Mouse (Mus musculus): ENCODE measurements around the gene Tchhl1. TPM values are rescaled to one million over a fixed set of nuclear protein-coding genes. Genes with fewer than 3 reads are reported as not detected.

The Tchhl1 gene
- polyA plus RNA-seq, 1 experiment from 2014 or later = not detected

GRCm38 (mm10) chr3:93509301-93509700 lies 40.7 kb downstream of the Tchhl1 start:
- Histone ChIP-seq H3K4me3 (no peak overlapping the region), H3K36me3 (replicated peaks) (no peaks in the 10 kb centered on the region), H3K4me1 (peaks cover 8% of the 10 kb centered on the region), H3K27ac (replicated peaks) (no peak overlapping the region), H3K9me3 (no peaks in the 10 kb centered on the region), H3K27me3 (replicated peaks; ENCODE audit: low read depth, poor library complexity, severe bottlenecking) (0 out of 2 replicates have a peak, but pooled peaks cover 7% of the 10 kb centered on the region)
- no peak for DNase-seq (ENCODE audit: low spot score)
- WGBS = 63% methylated on average over 1 of the region's 1 CpGs

DNA sequence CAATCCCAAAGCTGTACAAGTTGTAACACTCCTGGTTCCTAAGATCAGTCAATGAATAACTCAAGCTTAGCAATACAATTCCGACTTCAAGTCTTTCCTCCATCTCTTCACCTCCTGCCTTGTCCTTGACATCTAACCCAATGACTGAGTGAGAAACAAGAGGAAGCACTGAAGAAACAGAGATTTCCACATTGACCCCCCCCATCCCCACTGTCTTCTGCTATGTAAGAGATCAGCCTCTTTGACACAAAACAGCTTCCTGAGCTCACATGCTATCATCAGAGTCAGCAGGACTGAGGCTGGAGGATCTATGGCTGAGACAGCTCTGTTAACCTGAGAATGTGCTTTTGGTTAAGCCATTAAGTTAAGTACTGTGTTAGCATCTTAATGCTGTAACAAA lies 42.5 kb downstream of the Tchhl1 start:
- Histone ChIP-seq H3K27me3 (replicated peaks; ENCODE audit: low read depth, poor library complexity, severe bottlenecking) (0 out of 2 replicates have a peak, but pooled peaks cover 5% of the 10 kb centered on the region), H3K36me3 (replicated peaks) (no peaks in the 10 kb centered on the region), H3K4me3 (no peak overlapping the region), H3K27ac (replicated peaks) (no peak overlapping the region), H3K4me1 (peaks cover 7% of the 10 kb centered on the region), H3K9me3 (no peaks in the 10 kb centered on the region)
- 82% methylated on average over 1 of the region's 1 CpGs for WGBS
- no peak for DNase-seq (ENCODE audit: low spot score)

DNA sequence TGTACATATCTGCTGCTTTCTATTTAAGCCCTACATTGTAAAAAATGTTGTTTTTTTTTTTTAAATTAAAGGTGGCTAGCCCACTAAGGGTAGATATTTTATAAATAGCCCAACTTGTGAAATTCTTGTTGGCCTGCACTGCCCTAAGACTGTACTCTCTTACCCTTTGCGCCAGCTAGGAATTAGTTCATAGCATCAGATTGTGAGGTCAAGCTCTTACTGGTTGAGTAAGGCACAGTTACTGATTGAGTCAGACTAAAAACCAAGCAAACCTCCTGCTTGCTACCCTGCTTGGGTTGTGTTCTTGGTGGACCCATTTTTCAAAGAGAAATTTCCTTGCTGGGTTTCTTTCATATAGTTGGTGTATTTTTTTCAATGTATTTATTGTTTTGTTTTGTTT lies 43.2 kb downstream of the Tchhl1 start:
- 90% methylated on average over 1 of the region's 1 CpGs for WGBS
- no peak overlapping the region for H3K27ac ChIP-seq (replicated peaks)
- H3K4me1 ChIP-seq = no peaks in the 10 kb centered on the region
- no peaks in the 10 kb centered on the region for H3K27me3 ChIP-seq (replicated peaks; ENCODE audit: low read depth, poor library complexity, severe bottlenecking)
- no peaks in the 10 kb centered on the region for H3K9me3 ChIP-seq
- H3K4me3 ChIP-seq = no peak overlapping the region
- DNase-seq (ENCODE audit: low spot score) = no peak
- no peaks in the 10 kb centered on the region for H3K36me3 ChIP-seq (replicated peaks)

DNA sequence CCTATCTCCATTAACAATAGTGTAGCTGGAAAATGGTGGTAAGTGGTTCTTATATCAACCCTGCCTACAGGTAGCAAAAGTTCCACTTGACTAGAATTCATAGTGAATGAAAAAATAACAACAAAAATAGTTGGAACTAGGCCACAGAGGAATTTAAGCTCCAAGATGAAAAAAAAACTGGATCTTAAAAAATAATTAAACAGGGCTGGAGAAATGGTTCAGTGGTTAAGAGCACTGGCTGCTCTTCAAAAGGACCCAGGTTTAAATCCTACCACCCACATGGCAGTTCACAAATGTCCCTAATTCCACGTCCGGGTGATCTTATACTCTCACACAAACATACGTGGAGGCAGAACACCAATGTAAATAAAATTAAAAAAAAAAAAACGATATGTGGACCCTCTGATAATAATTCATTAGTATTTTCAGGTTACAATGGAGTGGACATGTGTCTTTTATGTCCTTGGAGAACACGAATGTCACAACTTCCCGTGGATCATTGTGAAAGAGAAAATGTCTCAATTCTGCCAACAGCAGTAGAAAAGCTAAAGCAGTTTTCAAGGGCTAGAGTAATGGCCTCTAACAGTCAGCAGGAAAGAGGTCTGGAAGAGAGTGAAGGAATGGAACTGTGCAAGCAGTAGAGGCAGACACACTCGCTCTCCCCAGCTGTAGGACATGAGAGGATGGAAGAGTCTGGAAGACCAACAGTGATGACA lies 44.0 kb downstream of the Tchhl1 start:
- Histone ChIP-seq H3K4me1 (no peaks in the 10 kb centered on the region), H3K4me3 (no peak overlapping the region), H3K27ac (replicated peaks) (no peak overlapping the region), H3K27me3 (replicated peaks; ENCODE audit: low read depth, poor library complexity, severe bottlenecking) (no peaks in the 10 kb centered on the region), H3K36me3 (replicated peaks) (no peaks in the 10 kb centered on the region), H3K9me3 (no peaks in the 10 kb centered on the region)
- no peak for DNase-seq (ENCODE audit: low spot score)
- 81% methylated on average over 7 of the region's 7 CpGs for WGBS

DNA sequence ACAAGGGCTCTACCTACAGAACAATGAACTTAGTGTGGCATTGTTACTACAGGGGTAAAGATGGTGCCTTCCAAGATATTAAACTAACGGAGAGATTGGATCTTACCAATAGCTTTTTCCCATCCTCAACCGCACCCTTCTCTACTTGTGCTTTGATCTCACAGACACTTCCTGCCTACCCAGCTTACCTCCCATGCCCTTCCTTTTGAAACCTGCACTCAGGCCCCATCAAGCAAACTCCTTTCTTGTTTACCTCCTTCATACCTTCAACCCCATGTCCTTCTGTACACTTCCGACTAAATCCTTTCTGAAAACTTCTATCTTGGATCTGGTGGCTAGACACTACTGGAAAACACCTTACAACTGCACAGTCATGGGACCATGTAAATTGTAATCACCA lies 46.1 kb downstream of the Tchhl1 start:
- H3K4me1 ChIP-seq = no peaks in the 10 kb centered on the region
- no peak for DNase-seq (ENCODE audit: low spot score)
- H3K27me3 ChIP-seq (replicated peaks; ENCODE audit: low read depth, poor library complexity, severe bottlenecking) = no peaks in the 10 kb centered on the region
- H3K9me3 ChIP-seq = no peaks in the 10 kb centered on the region
- H3K36me3 ChIP-seq (replicated peaks) = no peaks in the 10 kb centered on the region
- 90% methylated on average over 3 of the region's 3 CpGs for whole genome bisulfite sequencing
- H3K4me3 ChIP-seq = no peak overlapping the region
- H3K27ac ChIP-seq (replicated peaks) = no peak overlapping the region

DNA sequence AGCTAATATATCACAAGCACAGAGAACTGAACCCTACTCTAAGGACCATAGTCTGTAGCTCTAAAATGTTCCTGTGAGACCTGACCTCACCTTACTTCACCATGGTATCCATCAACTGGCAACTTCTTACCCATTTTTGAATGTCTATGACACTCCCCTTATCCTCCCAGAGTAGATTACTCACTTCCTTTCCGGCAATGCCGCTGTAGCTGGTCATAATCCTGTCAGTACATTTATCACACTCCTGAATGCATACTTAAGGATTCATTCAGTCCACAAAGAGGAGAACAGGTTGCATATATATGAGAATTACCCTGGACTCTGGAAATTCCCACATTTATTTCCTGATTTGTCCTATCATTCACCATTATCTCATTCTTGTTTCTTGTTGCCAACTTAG lies 48.8 kb downstream of the Tchhl1 start:
- no peaks in the 10 kb centered on the region for H3K36me3 ChIP-seq (replicated peaks)
- DNase-seq (ENCODE audit: low spot score) = no peak
- no peaks in the 10 kb centered on the region for H3K9me3 ChIP-seq
- no peak overlapping the region for H3K27ac ChIP-seq (replicated peaks)
- peaks cover 5% of the 10 kb centered on the region; the same call in 1 of the 2 replicates for H3K4me1 ChIP-seq
- WGBS = 89% methylated on average over 2 of the region's 2 CpGs
- no peak overlapping the region for H3K4me3 ChIP-seq
- H3K27me3 ChIP-seq (replicated peaks; ENCODE audit: low read depth, poor library complexity, severe bottlenecking) = 0 out of 2 replicates have a peak, but pooled peaks cover 3% of the 10 kb centered on the region

GRCm38 (mm10) chr3:93519856-93520329 lies 51.3 kb downstream of the Tchhl1 start:
- WGBS = 53% methylated on average over 5 of the region's 5 CpGs
- H3K36me3 ChIP-seq (replicated peaks) = peaks cover 4% of the 10 kb centered on the region; the same call in 1 of the 2 replicates
- H3K27me3 ChIP-seq (replicated peaks; ENCODE audit: low read depth, poor library complexity, severe bottlenecking) = 0 out of 2 replicates have a peak, but pooled peaks cover 3% of the 10 kb centered on the region
- peak overlapping the region; percentile 84 for H3K27ac ChIP-seq (replicated peaks)
- no peak for DNase-seq (ENCODE audit: low spot score)
- peaks cover 5% of the 10 kb centered on the region; the same call in 1 of the 2 replicates for H3K4me1 ChIP-seq
- H3K4me3 ChIP-seq = peak overlapping the region; percentile 68
- no peaks in the 10 kb centered on the region for H3K9me3 ChIP-seq

GRCm38 (mm10) chr3:93520330-93521193 lies 52.0 kb downstream of the Tchhl1 start, which contains the start of gene S100a11:
S100a11 (plus strand) TSS chr3:93520488.
- Histone ChIP-seq H3K36me3 (replicated peaks) (peaks cover 11% of the 10 kb centered on the region), H3K4me3 (peak within 1 kb of the TSS; percentile 68), H3K9me3 (no peaks in the 10 kb centered on the region), H3K27ac (replicated peaks) (peak within 1 kb of the TSS; percentile 84), H3K27me3 (replicated peaks; ENCODE audit: low read depth, poor library complexity, severe bottlenecking) (0 out of 2 replicates have a peak, but pooled peaks cover 3% of the 10 kb centered on the region), H3K4me1 (peaks cover 5% of the 10 kb centered on the region; the same call in 1 of the 2 replicates)
- under 1% methylated on average over 38 of the region's 38 CpGs for WGBS
- peak; percentile 84 for DNase-seq (ENCODE audit: low spot score)

Small RNAs within 50 kb of the gene (microRNA-seq; reads per million reads assigned to microRNA genes)
- gene Gm22752 = not detected

Other genes with a start within 250 kb of the Tchhl1 start
- gene Flg, start 195.2 kb upstream of the Tchhl1 start, polyA plus RNA-seq (2016; fragmentation: Nextera tagmentation; extraction: Ambion mirVana) = not detected in 2 replicates
- not detected in 2 replicates for gene Hrnr, start 149.0 kb upstream of the Tchhl1 start, polyA plus RNA-seq (2016; fragmentation: Nextera tagmentation; extraction: Ambion mirVana)
- not detected in 2 replicates for gene Rptn, start 75.1 kb upstream of the Tchhl1 start, polyA plus RNA-seq (2016; fragmentation: Nextera tagmentation; extraction: Ambion mirVana)
- 0.29 and 0.32 TPM in 2 replicates for gene Tchh, start 26.4 kb upstream of the Tchhl1 start, polyA plus RNA-seq (2016; fragmentation: Nextera tagmentation; extraction: Ambion mirVana)
- 351 and 395 TPM in 2 replicates for gene S100a11, start 51.7 kb downstream of the Tchhl1 start, polyA plus RNA-seq (2016; fragmentation: Nextera tagmentation; extraction: Ambion mirVana)
- gene S100a10, start 86.3 kb downstream of the Tchhl1 start, polyA plus RNA-seq (2016; fragmentation: Nextera tagmentation; extraction: Ambion mirVana) = 118 and 146 TPM in 2 replicates
- not detected in 2 replicates for gene Tdpoz2, start 183.9 kb downstream of the Tchhl1 start, polyA plus RNA-seq (2016; fragmentation: Nextera tagmentation; extraction: Ambion mirVana)
- not detected in 2 replicates for gene Tdpoz1, start 207.6 kb downstream of the Tchhl1 start, polyA plus RNA-seq (2016; fragmentation: Nextera tagmentation; extraction: Ambion mirVana)
- not detected in 2 replicates for gene Gm37596, start 224.3 kb downstream of the Tchhl1 start, polyA plus RNA-seq (2016; fragmentation: Nextera tagmentation; extraction: Ambion mirVana)

All from embryonic facial prominence, embryonic 10.5 days (tissue).